16 mouse cellular contexts compared by ENCODE assay signal in the genomic region with DNA sequence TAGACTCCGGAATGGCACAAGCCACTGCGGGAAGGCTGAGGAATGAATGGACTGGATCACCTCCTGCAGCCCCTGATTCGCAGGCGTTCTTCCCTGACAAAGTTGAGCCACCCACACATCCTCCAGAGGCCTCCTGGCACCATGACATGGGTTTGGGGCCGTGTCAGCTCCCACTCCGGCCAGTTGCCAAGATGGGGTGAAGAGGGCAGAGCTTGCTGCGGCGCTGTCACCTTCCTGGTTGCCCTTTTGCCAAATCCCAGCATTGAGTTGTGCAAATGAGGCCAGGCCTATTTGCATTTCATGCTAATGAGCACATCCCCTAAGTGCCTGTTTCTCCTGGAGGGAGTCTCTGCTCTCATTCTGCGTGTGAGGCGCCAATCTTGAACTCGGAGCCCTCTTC. TPM values are rescaled to one million over a fixed set of nuclear protein-coding genes. Genes with fewer than 3 reads are reported as not detected.
A peak's percentile ranks its signal among the peaks of the same experiment; 100 is the strongest.
DNase-seq lines count a peak whose midpoint lies in the region; ATAC-seq lines count a peak whose summit lies in the region.
"Had no signal": no experiment of that assay in that cellular context is flagged by ENCODE, and none has a peak within 500 bp of the region (broad histone marks: within the 10 kb centered on the region; RNA-seq: fewer than 3 reads in every experiment).

No protein-coding gene starts in this region.

- no peaks in the 10 kb centered on the region for H3K9me3 ChIP-seq in forebrain, embryonic 16.5 days (ENCODE audit: control insufficient read depth, low read length)
- H3K9me3 ChIP-seq in forebrain, embryonic 11.5 days (ENCODE audit: control insufficient read depth, low read length): no peaks in the 10 kb centered on the region
- H3K9me3 ChIP-seq in kidney, embryonic 16.5 days (ENCODE audit: low read length): no peaks in the 10 kb centered on the region
- H3K9me3 ChIP-seq in limb, embryonic 10.5 days (replicated peaks): no peaks in the 10 kb centered on the region
- H3K9me3 ChIP-seq: heart, embryonic 12.5 days; limb, embryonic 12.5 days had no signal

- no peak overlapping the region for H3K9ac ChIP-seq in forebrain, embryonic 16.5 days (replicated peaks; ENCODE audit: low read depth, low read length)
- no peak overlapping the region for H3K9ac ChIP-seq in forebrain, embryonic 11.5 days (ENCODE audit: low read length)
- H3K9ac ChIP-seq in kidney, embryonic 16.5 days (replicated peaks; ENCODE audit: low read length): no peak overlapping the region
- H3K9ac ChIP-seq: heart, embryonic 12.5 days; limb, embryonic 12.5 days; liver, postnatal 0 days had no signal

- H3K36me3 ChIP-seq in forebrain, embryonic 16.5 days (ENCODE audit: control insufficient read depth, insufficient read depth): no peaks in the 10 kb centered on the region
- no peaks in the 10 kb centered on the region for H3K36me3 ChIP-seq in forebrain, embryonic 11.5 days (ENCODE audit: control insufficient read depth, insufficient read depth, low read length)
- H3K36me3 ChIP-seq in kidney, embryonic 16.5 days (ENCODE audit: insufficient read depth, low read length): no peaks in the 10 kb centered on the region
- H3K36me3 ChIP-seq in limb, embryonic 10.5 days: no peaks in the 10 kb centered on the region
- H3K36me3 ChIP-seq: heart, embryonic 12.5 days; limb, embryonic 12.5 days had no signal

- H3K27ac ChIP-seq in forebrain, embryonic 16.5 days (ENCODE audit: low read length): no peak overlapping the region
- H3K27ac ChIP-seq in forebrain, embryonic 11.5 days (ENCODE audit: low read depth, low read length): no peak overlapping the region
- no peak overlapping the region for H3K27ac ChIP-seq in kidney, embryonic 16.5 days (ENCODE audit: low read length)
- 0 out of 2 replicates have a peak overlapping the region, but pooled peaks have one; percentile 0 for H3K27ac ChIP-seq in limb, embryonic 10.5 days
- H3K27ac ChIP-seq: kidney, postnatal 0 days; macrophage had no signal

- H3K4me2 ChIP-seq in forebrain, embryonic 16.5 days (ENCODE audit: low read length): 0 out of 2 replicates have a peak overlapping the region, but pooled peaks have one; percentile 1
- H3K4me2 ChIP-seq in forebrain, embryonic 11.5 days (ENCODE audit: low read depth, low read length, severe bottlenecking): no peak overlapping the region
- H3K4me2 ChIP-seq in kidney, embryonic 16.5 days (replicated peaks; ENCODE audit: low read depth, low read length): no peak overlapping the region
- H3K4me2 ChIP-seq: heart, embryonic 12.5 days had no signal

- DNase-seq in forebrain, embryonic 11.5 days (ENCODE audit: low spot score): no peak
- peak; percentile 17 to 22 for DNase-seq in kidney, postnatal 4 days
- peak; percentile 39 for DNase-seq in adipocyte (ENCODE audit: low spot score)
- DNase-seq in limb, embryonic 10.5 days (ENCODE audit: low spot score): no peak
- no peak for DNase-seq in thymus, postnatal 4 days
- DNase-seq: cerebellum, adult 11-12 months; gastrocnemius, postnatal 14 days; layer of hippocampus, postnatal 36 days; liver, postnatal 0 days had no signal

- 4% methylated on average over 11 of the region's 11 CpGs for WGBS in forebrain, embryonic 16.5 days
- 18% methylated on average over 11 of the region's 11 CpGs for WGBS in forebrain, embryonic 11.5 days
- WGBS in kidney, embryonic 16.5 days: 16% methylated on average over 11 of the region's 11 CpGs
- 23% methylated on average over 11 of the region's 11 CpGs for WGBS in limb, embryonic 10.5 days

- H3K4me3 ChIP-seq in forebrain, embryonic 16.5 days (replicated peaks; ENCODE audit: low read length): no peak overlapping the region
- H3K4me3 ChIP-seq in forebrain, embryonic 11.5 days (ENCODE audit: low read depth, low read length): no peak overlapping the region
- no peak overlapping the region for H3K4me3 ChIP-seq in kidney, embryonic 16.5 days (ENCODE audit: low read length)
- H3K4me3 ChIP-seq in limb, embryonic 10.5 days: no peak overlapping the region
- H3K4me3 ChIP-seq: heart, embryonic 12.5 days; limb, embryonic 12.5 days; myocyte had no signal

- ATAC-seq in forebrain, embryonic 16.5 days: no peak
- ATAC-seq in forebrain, embryonic 11.5 days (replicated peaks; ENCODE audit: low FRiP score): no peak
- ATAC-seq in kidney, embryonic 16.5 days (ENCODE audit: low FRiP score, low TSS enrichment): no peak
- ATAC-seq: liver, postnatal 0 days had no signal

- peaks cover 42% of the 10 kb centered on the region for H3K4me1 ChIP-seq in forebrain, embryonic 16.5 days (replicated peaks; ENCODE audit: control insufficient read depth, insufficient read depth, low read length)
- peaks cover 12% of the 10 kb centered on the region; the same call in 1 of the 2 replicates for H3K4me1 ChIP-seq in forebrain, embryonic 11.5 days (replicated peaks; ENCODE audit: control insufficient read depth, insufficient read depth, low read length)
- H3K4me1 ChIP-seq in kidney, embryonic 16.5 days (ENCODE audit: insufficient read depth, low read length): peaks cover 48% of the 10 kb centered on the region
- H3K4me1 ChIP-seq in limb, embryonic 10.5 days: peaks cover 73% of the 10 kb centered on the region

- H3K27me3 ChIP-seq in forebrain, embryonic 16.5 days (replicated peaks; ENCODE audit: control insufficient read depth, insufficient read depth, low read length): peaks cover 10% of the 10 kb centered on the region
- peaks cover 22% of the 10 kb centered on the region for H3K27me3 ChIP-seq in forebrain, embryonic 11.5 days (ENCODE audit: control insufficient read depth, insufficient read depth, low read length)
- peaks cover 27% of the 10 kb centered on the region for H3K27me3 ChIP-seq in kidney, embryonic 16.5 days (ENCODE audit: insufficient read depth, low read length)
- peaks cover 56% of the 10 kb centered on the region for H3K27me3 ChIP-seq in limb, embryonic 10.5 days (ENCODE audit: low read depth, poor library complexity, severe bottlenecking)

RNA-seq across cellular contexts. Expression of gene Cacna1g, which starts 1.7 kb away (rescaled TPM):
- 5.4 and 12.1 TPM in 2 replicates for polyA plus RNA-seq in forebrain, embryonic 16.5 days (2015; fragmentation: Nextera tagmentation; extraction: Ambion mirVana)
- polyA plus RNA-seq in forebrain, embryonic 11.5 days (2014; fragmentation: Nextera tagmentation; extraction: Ambion mirVana): 13.0 and 17.4 TPM in 2 replicates
- 10.2 and 10.3 TPM in 2 replicates for polyA plus RNA-seq in kidney, embryonic 16.5 days (2015; fragmentation: Nextera tagmentation; extraction: Ambion mirVana)
- polyA plus RNA-seq in limb, embryonic 10.5 days (2016; fragmentation: Nextera tagmentation; extraction: Ambion mirVana): 12.7 and 21.4 TPM in 2 replicates
- polyA plus RNA-seq: macrophage had no signal

RNA-seq across cellular contexts. Expression of gene Spata20, which starts 10.3 kb away (rescaled TPM):
- polyA plus RNA-seq in forebrain, embryonic 16.5 days (2015; fragmentation: Nextera tagmentation; extraction: Ambion mirVana): 0.38 and 0.48 TPM in 2 replicates
- 0.17 TPM in 1 of 2 replicates, not detected in the other for polyA plus RNA-seq in forebrain, embryonic 11.5 days (2014; fragmentation: Nextera tagmentation; extraction: Ambion mirVana)
- polyA plus RNA-seq in kidney, embryonic 16.5 days (2015; fragmentation: Nextera tagmentation; extraction: Ambion mirVana): 0.19 and 0.37 TPM in 2 replicates
- 0.05 TPM in 1 of 2 replicates, not detected in the other for polyA plus RNA-seq in limb, embryonic 10.5 days (2016; fragmentation: Nextera tagmentation; extraction: Ambion mirVana)
- polyA plus RNA-seq: heart, embryonic 12.5 days; kidney, postnatal 0 days; liver, postnatal 0 days; macrophage; myocyte had no signal

RNA-seq across cellular contexts. Expression of gene Epn3, which starts 24.1 kb away (rescaled TPM):
- polyA plus RNA-seq in forebrain, embryonic 16.5 days (2015; fragmentation: Nextera tagmentation; extraction: Ambion mirVana): 0.26 and 0.35 TPM in 2 replicates
- polyA plus RNA-seq in forebrain, embryonic 11.5 days (2014; fragmentation: Nextera tagmentation; extraction: Ambion mirVana): 0.48 and 0.64 TPM in 2 replicates
- polyA plus RNA-seq in kidney, embryonic 16.5 days (2015; fragmentation: Nextera tagmentation; extraction: Ambion mirVana): 23.4 and 28.2 TPM in 2 replicates
- polyA plus RNA-seq in limb, embryonic 10.5 days (2016; fragmentation: Nextera tagmentation; extraction: Ambion mirVana): 3.0 and 3.6 TPM in 2 replicates
- polyA plus RNA-seq: macrophage had no signal

RNA-seq across cellular contexts. Expression of gene Mycbpap, which starts 45.8 kb away (rescaled TPM):
- polyA plus RNA-seq in forebrain, embryonic 16.5 days (2015; fragmentation: Nextera tagmentation; extraction: Ambion mirVana): 1.9 and 2.6 TPM in 2 replicates
- polyA plus RNA-seq in forebrain, embryonic 11.5 days (2014; fragmentation: Nextera tagmentation; extraction: Ambion mirVana): 1.9 and 4.8 TPM in 2 replicates
- polyA plus RNA-seq in kidney, embryonic 16.5 days (2015; fragmentation: Nextera tagmentation; extraction: Ambion mirVana): 4.3 and 5.1 TPM in 2 replicates
- 2.7 and 5.0 TPM in 2 replicates for polyA plus RNA-seq in limb, embryonic 10.5 days (2016; fragmentation: Nextera tagmentation; extraction: Ambion mirVana)

Comparison
In these comparisons a context has a peak if more than half of its experiments do, and no peak if none do; other contexts are left out.
1. DNase-seq: peak in kidney, postnatal 4 days (2 of 2) and adipocyte (single experiment); none in forebrain, embryonic 11.5 days (single experiment), limb, embryonic 10.5 days (single experiment) and thymus, postnatal 4 days (single experiment).